Mouse (Mus musculus) frontal cortex, postnatal 10 days (tissue): Measurements from ENCODE around the gene Bpifa5.
"Not testable (repeated sequence)": the region's sequence is repeated elsewhere in the genome, so short reads cannot be mapped to it uniquely, and the experiment has no call there.

Source experiments
- DNase-seq, 2 experiments: peaks; one replicate each; pipeline ENCODE4 v3.0.0; 2022; ENCODE audit warnings: low spot score in 2 of 2, mixed read lengths in 1 of 2

The Bpifa5 gene

DNA sequence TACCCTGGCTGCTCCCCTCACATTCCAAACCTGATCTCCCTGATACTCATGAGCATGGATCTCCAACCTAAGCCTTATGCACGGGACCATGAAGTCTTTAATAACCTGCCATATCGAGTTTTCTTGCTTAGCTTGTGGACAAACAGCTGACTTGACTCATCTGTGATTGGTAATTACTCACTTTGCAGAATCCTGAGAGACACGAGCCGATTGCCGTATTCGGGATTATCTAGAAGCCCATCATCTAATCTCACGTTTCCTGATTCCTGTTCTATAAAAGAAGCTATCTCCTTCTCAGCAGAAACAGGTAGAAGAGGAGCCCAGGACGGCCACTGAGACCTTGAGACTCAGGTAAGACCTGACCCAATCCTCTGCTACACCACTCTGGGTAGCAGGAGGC, at the start of gene Bpifa5:
Bpifa5 (plus strand) TSS at position 301 of the 400 bp plus-strand sequence.
- DNase-seq: no peak

DNA sequence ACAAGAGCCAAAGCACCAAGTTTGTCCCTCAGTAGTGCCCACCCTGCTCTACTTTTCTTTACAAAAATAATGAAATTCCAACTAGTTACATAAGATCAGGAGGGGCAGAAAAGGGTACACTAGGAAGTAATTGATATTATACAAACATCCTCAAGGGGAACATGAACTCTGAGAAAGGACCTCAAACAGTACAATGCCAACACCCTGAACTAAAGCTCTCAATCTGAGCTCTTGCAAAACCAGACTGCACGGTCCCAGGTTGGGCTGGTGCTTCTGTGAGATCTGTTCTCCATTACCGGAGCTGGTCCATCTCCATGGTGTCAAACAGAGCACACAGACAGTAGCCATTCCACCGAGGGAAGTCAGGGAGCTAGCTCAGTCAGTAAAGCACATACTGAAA, 45.0 kb upstream of the Bpifa5 start:
- no peak for DNase-seq

DNA sequence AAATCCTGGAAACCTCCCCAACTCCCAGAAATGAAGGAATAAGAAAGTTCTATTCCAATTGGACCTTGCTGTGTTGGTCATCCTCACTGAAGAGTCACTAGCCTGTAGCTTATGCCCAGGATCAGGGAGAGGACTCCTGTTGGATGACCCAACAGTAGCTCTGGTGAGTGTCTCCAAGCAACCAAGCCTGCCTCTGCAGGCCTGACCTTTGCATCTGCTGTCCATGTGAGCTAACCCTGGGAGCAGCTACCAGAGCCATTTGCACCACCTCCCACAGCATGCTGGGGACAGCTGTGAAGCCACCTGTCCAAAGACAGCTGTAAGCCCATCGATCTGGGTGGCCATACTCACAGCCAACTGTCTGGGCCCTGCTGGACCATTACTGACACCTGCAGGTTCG, 32.3 kb upstream of the Bpifa5 start, which contains the start of gene Bpifa3:
Bpifa3 (plus strand) TSS at position 217 of the 400 bp plus-strand sequence.
- DNase-seq: no peak

- DNase-seq: no peak
These were observed 19.8 kb upstream of the Bpifa5 start, which contains the start of gene Bpifa1 for GRCm38 (mm10) chr2:154142580-154142979. Bpifa1 (plus strand) TSS chr2:154142880.

GRCm38 (mm10) chr2:154143735-154144134, 18.7 kb upstream of the Bpifa5 start:
- DNase-seq: peak; percentile 8 to 17

GRCm38 (mm10) chr2:154147496-154147895, 14.9 kb upstream of the Bpifa5 start:
- DNase-seq: no peak

DNA sequence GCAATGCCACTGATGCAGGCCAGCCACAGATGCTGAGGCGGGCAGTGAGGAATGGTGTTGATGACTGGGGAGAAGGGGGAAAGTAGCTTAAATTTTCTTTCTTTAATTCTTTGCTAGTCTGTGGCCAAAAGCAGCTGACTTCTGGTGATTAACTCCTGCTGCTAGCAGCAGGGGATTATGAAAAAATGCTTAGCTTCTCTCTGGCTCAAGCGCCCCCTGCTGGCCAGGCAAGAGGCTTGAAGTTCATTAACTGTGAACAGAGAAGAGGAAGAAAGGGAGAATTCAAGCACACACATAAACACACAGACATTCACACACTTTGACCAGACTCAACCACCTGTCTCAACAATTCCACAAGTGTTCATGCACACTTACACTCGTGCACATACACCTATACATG, 4.0 kb upstream of the Bpifa5 start:
- DNase-seq: peak in 1 of 2 experiments; percentile 12

DNA sequence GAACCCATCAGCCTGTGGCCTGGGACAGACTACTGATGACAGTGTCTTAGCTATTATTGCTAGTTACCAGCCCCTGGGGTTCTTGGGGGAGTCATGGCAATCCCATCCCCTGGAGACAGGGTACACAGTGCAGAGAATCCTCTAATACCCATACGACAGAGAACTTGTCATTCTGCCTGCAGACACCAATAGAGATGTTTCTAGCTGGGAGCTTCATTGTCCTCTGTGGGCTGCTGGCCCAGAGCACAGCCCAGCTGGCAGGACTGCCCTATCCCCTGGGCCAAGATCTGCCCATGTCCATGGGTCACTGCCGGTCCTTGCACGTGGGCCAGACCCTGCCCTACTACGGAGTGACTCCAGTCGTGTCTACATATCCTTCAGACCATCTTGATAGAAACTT, 899 bp downstream of the Bpifa5 start:
- DNase-seq: no peak

DNA sequence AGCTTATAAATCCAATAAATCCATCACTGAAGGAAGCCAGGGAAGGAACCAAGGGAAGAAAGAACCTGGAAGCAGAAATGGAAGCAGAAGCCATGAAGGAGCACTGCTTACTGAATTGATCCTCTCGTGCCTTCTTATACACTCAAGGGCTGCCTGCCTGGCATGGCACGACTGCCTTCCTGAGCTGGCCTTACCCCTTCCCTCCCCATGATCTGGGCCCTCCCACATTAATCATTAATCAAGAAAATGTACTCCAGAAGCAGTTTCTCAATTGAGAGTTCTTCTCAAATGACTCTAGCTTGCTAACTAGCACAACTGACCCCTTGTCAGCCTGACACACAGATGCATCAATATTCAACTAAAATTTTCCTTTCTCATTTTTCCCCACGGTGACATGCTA, 6.8 kb downstream of the Bpifa5 start:
- DNase-seq: no peak

GRCm38 (mm10) chr2:154171621-154172020, 9.2 kb downstream of the Bpifa5 start:
- no peak for DNase-seq

DNA sequence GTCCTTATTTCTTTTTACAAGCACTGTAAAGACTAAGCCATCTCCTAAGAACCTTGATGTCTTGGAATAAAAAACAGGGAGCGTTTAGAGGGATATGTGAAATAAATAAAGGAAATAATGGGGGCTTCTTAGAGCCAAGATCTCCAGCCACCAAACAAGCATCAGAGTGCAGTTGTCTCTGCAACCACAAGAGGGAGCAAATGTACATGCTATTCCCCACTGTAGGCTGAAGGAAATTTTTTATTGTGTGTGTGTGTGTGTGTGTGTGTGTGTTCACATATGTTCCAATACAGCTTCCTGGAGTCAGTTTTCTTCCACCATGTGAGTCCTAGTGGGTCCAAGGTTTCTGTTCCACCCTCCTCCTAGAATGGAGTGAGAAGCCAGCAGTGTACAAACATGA, 10.9 kb downstream of the Bpifa5 start:
- peak in 1 of 2 experiments; percentile 13 for DNase-seq

DNA sequence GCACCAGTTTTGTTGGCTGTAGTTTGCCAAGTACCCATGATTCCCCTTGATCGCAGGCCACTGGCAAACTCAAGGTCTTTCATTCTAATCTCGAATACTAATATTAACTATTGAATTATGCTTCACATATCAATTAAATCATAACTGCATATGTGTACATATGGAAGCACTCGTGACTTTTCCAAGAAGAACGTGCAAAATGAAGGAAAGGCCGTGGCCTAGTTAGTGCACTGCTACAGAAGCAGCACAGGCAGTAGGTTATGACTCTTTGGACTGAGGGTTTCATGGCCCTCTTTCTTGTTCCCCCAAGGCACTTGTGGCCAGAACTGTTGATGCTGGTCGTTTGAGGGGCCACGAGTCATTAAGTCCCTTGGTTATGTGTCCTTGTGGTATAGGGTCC, 19.5 kb downstream of the Bpifa5 start:
- not testable (repeated sequence) for DNase-seq

DNA sequence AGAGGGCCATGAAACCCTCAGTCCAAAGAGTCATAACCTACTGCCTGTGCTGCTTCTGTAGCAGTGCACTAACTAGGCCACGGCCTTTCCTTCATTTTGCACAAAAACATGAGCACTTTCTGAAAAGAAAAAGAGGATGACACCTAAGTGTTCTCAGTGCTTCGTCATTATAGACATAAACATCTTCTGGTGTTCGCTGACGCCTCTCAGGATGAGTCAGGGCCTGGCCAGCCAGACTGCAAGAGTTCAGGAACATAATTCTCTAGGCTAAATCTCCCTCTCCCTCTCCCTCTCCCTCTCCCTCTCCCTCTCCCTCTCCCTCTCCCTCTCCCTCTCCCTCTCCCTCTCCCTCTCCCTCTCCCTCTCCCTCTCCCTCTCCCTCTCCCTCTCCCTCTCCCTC, 20.7 kb downstream of the Bpifa5 start:
- not testable (repeated sequence) for DNase-seq

GRCm38 (mm10) chr2:154185319-154185718, 22.9 kb downstream of the Bpifa5 start:
- no peak for DNase-seq

GRCm38 (mm10) chr2:154185748-154186147, 23.3 kb downstream of the Bpifa5 start:
- DNase-seq: no peak

GRCm38 (mm10) chr2:154187468-154187867, 25.1 kb downstream of the Bpifa5 start:
- DNase-seq: no peak

GRCm38 (mm10) chr2:154189877-154190434, 27.5 kb downstream of the Bpifa5 start:
- DNase-seq: no peak

- DNase-seq: no peak
These were observed 28.3 kb downstream of the Bpifa5 start, which contains the start of gene Bpifb1 for GRCm38 (mm10) chr2:154190546-154191258. Bpifb1 (plus strand) TSS chr2:154190818.

- DNase-seq: no peak
These were observed 29.7 kb downstream of the Bpifa5 start for GRCm38 (mm10) chr2:154192141-154192540.

DNA sequence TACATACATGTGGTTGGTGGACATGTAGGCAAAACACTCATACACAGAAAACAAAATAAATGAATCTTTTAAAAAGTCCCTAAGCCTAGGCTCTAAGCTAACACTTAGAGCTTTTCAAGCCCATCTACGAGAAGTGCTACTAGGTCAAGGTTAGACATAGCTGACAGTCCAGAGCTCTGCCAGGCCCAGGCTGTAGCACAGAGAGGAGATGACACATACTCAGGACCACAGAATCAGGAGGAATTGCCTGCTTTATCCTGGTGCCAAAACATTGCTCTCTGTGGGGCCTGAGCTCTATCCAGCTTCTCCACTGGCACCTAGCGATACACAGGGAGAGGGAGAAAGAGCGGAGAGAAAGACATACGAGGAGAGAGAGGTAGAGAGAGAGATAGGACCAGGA, 30.7 kb downstream of the Bpifa5 start:
- DNase-seq: no peak

- DNase-seq: no peak
These were observed 31.6 kb downstream of the Bpifa5 start for GRCm38 (mm10) chr2:154193994-154194504.

DNA sequence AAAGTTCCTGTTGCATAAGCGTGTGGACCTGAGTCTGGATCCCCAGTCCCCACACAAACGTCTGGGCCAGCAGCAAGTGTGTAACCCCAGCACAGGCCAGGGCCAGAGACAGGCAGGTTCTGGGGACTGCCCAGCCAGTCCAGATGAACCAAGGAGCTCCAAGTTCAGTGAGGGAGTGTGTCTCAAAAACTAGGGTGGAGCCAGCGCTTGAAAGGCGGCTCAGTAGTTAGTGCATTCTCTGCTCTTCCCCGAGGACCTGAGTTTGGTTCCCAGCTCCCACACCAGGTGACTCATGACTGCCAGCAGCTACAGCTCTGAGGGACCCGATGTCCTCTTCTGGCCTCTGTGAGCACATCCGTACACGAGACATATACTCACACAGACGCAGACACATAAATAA, 34.6 kb downstream of the Bpifa5 start:
- no peak for DNase-seq

DNA sequence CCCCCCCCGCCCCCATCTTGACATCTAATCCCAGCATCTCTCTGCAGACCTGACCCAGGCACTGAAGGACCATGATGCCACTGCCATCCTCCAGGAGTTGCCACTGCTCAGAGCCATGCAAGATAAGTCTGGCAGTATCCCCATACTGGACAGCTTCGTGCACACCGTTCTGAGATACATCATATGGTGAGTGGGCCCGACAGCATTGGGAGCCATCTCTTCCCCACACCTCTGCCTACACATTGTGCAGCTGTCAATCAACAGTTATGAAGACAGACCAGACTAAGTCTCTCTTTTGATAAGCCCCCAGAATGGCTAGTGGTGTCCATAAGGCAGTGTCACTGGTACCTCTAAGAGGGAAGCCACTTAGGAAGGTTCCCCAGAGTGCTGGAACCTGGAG, 42.2 kb downstream of the Bpifa5 start:
- no peak for DNase-seq
